Mouse (Mus musculus) gastrocnemius, adult 18-20 months (tissue): ENCODE data around the gene 3110082I17Rik. TPM values are rescaled to one million over a fixed set of nuclear protein-coding genes. Genes with fewer than 3 reads are reported as not detected.

ENCODE experiments used
- microRNA-seq: library from miRNA; unstranded; fragments of <30 nt; microRNA quantifications from one replicate; pipeline ENCODE4 v1.2.0, GENCODE M21; 2021
- total RNA-seq, 2 experiments: library from RNA; stranded (reverse); gene quantifications; 2 replicates each; pipeline ENCODE4 v1.2.3; 2021

3110082I17Rik gene
- total RNA-seq, 2 experiments from 2014 or later, result 9.6 to 10.4 TPM

Small RNA genes within 50 kb of the gene (microRNA-seq; reads per million reads assigned to microRNA genes)
- 345 reads per million, percentile 71 among the genes with 10 or more reads in this experiment for gene Mir339

Other genes with a start within 250 kb of the 3110082I17Rik start
- 10 to 100 TPM; 28.6 to 31.9 TPM for gene Get4, start 208.2 kb downstream of the 3110082I17Rik start, total RNA-seq
- gene Adap1, start 134.9 kb downstream of the 3110082I17Rik start, total RNA-seq, result 1 to 10 TPM in 1 of 2 experiments, under 1 TPM in 1; 0.66 to 1.4 TPM
- gene Cox19, start 109.1 kb downstream of the 3110082I17Rik start, total RNA-seq, result 10 to 100 TPM; 55.0 to 68.4 TPM
- not detected for gene Cyp2w1, start 107.9 kb downstream of the 3110082I17Rik start, total RNA-seq
- gene Gpr146, start 82.8 kb downstream of the 3110082I17Rik start, total RNA-seq, result 10 to 100 TPM; 21.8 to 28.9 TPM
- gene C130050O18Rik, start 55.2 kb downstream of the 3110082I17Rik start, total RNA-seq, result under 1 TPM; 0.12 to 0.21 TPM
- gene Gper1, start 37.4 kb downstream of the 3110082I17Rik start, total RNA-seq, result under 1 TPM; 0.59 to 0.82 TPM
- gene Zfand2a, start 24.0 kb upstream of the 3110082I17Rik start, total RNA-seq, result 10 to 100 TPM in 1 of 2 experiments, 1 to 10 TPM in 1; 7.6 to 12.0 TPM
- not detected for gene Uncx, start 83.0 kb upstream of the 3110082I17Rik start, total RNA-seq